Mouse (Mus musculus) spleen, postnatal 10 days (tissue): Measurements from ENCODE around the gene Dcst1.

Experiments
- DNase-seq, 2 experiments: peaks; one replicate each; pipeline ENCODE4 v3.0.0; 2021 to 2022; ENCODE audit warnings: low spot score in 2 of 2

Dcst1 gene

GRCm38 (mm10) chr3:89388901-89389740 is 24.1 kb upstream of the Dcst1 start:
- DNase-seq, result peak; percentile 31 to 60

- peak; percentile 34 to 38 for DNase-seq
Observed at GRCm38 (mm10) chr3:89388134-89388881, 23.3 kb upstream of the Dcst1 start.

- DNase-seq, result peak; percentile 37 to 40
Observed at GRCm38 (mm10) chr3:89387632-89388031, 22.6 kb upstream of the Dcst1 start.

- DNase-seq, result peak; percentile 26 to 32
Observed at GRCm38 (mm10) chr3:89386438-89387420, 21.7 kb upstream of the Dcst1 start.

GRCm38 (mm10) chr3:89385451-89385850 is 20.4 kb upstream of the Dcst1 start:
- DNase-seq, result peak; percentile 22 to 26

GRCm38 (mm10) chr3:89384331-89385076 is 19.5 kb upstream of the Dcst1 start:
- DNase-seq, result peak in 1 of 2 experiments; percentile 13

- DNase-seq, result peak in 1 of 2 experiments; percentile 12
Observed at GRCm38 (mm10) chr3:89383651-89384255, 18.7 kb upstream of the Dcst1 start.

- no peak for DNase-seq
Observed at GRCm38 (mm10) chr3:89382950-89383349, 17.9 kb upstream of the Dcst1 start.

GRCm38 (mm10) chr3:89382033-89382882 is 17.2 kb upstream of the Dcst1 start:
- no peak for DNase-seq

GRCm38 (mm10) chr3:89381233-89381632 is 16.2 kb upstream of the Dcst1 start:
- DNase-seq, result no peak

- DNase-seq, result no peak
Observed at GRCm38 (mm10) chr3:89380711-89381110, 15.7 kb upstream of the Dcst1 start.

GRCm38 (mm10) chr3:89380291-89380690 is 15.2 kb upstream of the Dcst1 start:
- DNase-seq, result peak in 1 of 2 experiments; percentile 16

GRCm38 (mm10) chr3:89379388-89380131 is 14.5 kb upstream of the Dcst1 start:
- DNase-seq, result peak in 1 of 2 experiments; percentile 32

- DNase-seq, result peak; percentile 61 to 72
Observed at GRCm38 (mm10) chr3:89378394-89379067, 13.5 kb upstream of the Dcst1 start.

- no peak for DNase-seq
Observed at GRCm38 (mm10) chr3:89377831-89378230, 12.8 kb upstream of the Dcst1 start.

- DNase-seq, result no peak
Observed at GRCm38 (mm10) chr3:89373581-89374231, 8.7 kb upstream of the Dcst1 start.

GRCm38 (mm10) chr3:89367338-89367737 is 2.3 kb upstream of the Dcst1 start:
- DNase-seq, result no peak
